Mouse (Mus musculus) layer of hippocampus, postnatal 25 days (tissue): ENCODE results near the gene 5530401A14Rik. TPM values are rescaled to one million over a fixed set of nuclear protein-coding genes. Genes with fewer than 3 reads are reported as not detected.

Source experiments
- DNase-seq, 2 experiments: peaks; one replicate each; pipeline ENCODE4 v3.0.0; 2022; ENCODE audit warnings: mixed read lengths in 2 of 2, low spot score in 1 of 2; ENCODE audit errors: extremely low spot score in 1 of 2
- total RNA-seq, 2 experiments: library from RNA; stranded (reverse); gene quantifications; 2 replicates each; pipeline ENCODE4 v1.2.3; 2021

Gene 5530401A14Rik
- total RNA-seq, result under 1 TPM; 0.12 to 0.15 TPM

DNA sequence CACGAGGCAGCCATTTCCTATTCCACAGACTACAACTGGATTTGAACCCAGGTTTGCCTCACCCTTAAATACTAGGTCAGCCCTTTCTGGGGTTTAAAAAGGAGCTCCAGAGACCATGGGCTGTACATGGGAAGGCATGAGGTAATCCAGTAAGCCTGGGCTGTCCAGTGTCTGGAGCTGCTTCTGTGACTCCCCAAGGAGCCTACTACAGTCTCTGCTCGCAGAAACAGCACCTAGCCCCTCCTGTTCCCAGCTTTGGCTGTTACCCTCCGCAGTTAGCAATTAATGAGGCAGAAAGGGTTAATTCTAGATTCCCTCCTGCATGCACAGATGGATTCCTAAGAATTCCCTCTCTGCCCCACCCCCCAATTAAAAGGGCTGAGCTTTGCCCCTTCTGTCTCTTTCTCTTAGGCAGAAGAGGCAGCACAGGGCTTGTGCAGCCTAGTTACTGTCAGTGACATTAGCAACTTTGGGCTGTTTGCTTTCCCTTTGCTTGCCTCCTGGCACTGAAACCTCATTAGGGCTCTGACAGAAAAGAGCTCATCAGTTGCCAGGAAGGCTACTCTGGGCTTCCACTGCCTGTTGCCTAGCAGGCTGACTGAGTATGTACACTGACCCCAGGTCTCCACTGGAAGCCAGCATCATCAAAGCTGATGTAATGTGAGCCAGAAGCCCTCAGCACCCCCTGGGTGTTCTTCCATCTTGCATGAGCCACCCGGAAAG lies at the start of gene 5530401A14Rik:
TSS of gene 5530401A14Rik (plus strand) at position 424 of the 723 bp plus-strand sequence.
- no peak for DNase-seq

DNA sequence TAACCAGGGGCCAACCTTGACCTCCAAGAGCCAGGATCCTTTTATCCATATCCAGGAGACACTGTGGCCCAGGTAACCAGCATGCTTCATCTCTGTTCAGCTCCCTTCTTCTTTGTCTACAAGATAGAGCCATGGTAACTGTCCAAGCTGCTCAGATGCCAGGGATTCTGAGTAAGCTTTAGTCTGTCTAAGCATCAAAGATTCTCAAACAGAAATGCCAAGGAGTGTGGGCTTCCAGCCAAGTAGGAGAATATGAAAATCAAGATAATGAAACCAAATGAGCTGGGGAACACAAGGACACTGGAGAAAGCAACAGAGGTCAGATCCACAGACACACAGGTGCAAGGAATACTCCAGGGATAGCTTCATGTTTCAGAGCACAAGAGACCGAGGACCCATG lies 45.7 kb upstream of the 5530401A14Rik start:
- peak in 1 of 2 experiments; percentile 10 for DNase-seq

DNA sequence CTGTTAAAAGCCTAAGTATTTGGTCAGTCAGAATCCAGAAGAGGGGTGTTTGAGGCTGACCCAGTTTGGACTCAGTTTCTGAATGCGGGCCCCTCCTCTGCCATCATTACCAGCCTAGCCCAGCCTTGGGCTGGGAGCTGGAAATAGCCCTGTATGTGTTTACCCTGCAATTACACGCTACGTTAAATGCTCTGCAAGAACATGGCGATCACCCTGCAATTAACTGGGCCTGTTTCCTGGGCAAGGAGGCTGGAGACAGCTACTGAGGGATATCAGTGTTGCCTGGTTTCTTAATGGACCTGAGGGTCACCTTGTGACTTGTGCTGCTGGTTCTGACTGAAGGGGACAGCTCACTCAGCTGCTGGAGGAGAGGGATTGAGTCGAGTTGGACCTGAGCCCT lies 43.9 kb upstream of the 5530401A14Rik start:
- DNase-seq, result no peak

DNA sequence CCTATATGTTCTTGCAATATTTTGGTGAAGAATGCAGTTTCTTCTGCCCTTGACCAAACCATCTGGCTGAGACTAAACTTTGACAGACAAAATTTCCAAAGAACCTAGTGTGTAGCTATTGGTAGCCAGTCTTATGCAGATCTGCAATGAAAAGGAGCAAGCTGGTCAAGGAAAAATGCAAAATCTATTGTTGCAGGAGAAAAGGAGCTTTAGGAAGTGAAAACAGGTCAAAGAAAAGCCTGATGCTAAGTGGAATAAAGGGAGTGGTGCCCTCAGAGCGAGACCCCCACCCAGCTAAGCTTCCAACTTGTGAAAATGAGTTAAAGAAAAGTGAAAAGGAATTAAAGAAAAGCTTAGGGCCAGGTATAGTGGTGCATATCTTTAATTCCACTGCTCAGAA lies 28.1 kb upstream of the 5530401A14Rik start:
- DNase-seq, result no peak

DNA sequence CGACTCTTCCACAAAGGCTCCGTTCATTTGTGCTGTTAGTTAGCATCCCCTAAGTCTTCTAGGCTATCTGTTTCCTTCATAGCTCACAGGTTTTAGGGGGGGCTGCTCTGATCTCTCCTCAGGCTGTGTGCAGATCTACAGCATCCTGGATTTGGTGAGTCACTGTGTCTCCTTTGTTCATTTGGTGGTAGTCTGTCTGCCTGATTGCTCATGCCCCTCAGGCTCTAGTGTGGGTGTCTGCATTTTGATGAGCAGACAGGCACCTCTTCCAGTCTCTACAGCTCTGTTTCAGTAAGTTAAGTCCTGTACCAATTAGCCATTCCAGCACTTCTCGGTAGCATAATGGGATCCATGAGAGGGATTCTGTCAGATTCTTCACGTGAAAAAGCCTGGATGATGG lies 22.0 kb upstream of the 5530401A14Rik start:
- DNase-seq, result no peak

DNA sequence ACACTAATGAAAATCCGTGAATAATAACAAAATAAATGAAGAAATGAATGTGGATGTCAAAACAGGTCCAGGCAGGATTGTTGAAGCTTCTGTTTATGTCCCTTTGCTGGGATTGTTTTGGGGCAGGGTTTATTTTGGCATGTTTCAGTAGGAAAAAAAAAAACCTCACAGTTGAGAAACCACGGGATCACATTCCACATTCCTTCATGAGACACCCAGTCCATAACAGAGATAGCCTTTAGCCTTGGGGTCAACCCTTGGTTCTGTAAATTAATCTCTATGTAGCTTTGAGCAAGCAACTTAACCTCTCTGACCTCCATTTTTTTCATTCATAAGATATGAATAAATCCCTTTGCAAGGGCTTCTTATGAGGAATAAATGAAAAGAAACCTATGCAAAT lies 19.5 kb upstream of the 5530401A14Rik start:
- DNase-seq, result no peak

DNA sequence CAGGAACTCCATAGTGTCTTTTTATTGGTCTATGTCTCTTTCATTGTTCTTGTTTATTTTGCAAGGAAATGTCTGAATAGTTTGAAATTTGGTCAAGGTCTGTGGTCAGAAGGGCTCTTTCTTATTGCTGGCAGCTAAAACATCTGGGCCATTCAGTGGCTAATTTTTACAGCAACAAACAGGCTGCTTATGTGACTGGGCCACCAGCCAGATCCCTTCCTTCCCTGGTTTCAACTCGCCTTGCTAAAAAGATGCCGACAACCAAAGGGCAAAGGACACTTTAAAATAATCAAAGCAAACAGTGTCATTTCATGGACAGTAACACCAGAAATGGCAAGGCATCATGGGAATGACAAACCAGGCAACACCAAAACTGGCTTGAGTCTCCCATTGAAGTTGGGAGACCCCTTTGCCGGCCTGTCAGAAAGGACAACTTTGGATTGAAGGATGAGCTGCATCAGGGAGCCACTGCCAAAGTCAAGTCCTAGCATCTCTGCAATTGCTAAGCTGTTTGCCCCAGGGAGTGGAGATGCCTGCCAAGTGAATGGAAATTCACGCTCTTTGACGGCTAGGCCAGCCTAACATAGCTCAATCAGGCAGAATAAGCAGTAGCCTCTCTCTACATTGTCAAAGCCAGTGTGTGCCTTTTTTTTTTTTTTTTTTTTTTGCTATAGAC lies 15.3 kb upstream of the 5530401A14Rik start:
- no peak for DNase-seq

DNA sequence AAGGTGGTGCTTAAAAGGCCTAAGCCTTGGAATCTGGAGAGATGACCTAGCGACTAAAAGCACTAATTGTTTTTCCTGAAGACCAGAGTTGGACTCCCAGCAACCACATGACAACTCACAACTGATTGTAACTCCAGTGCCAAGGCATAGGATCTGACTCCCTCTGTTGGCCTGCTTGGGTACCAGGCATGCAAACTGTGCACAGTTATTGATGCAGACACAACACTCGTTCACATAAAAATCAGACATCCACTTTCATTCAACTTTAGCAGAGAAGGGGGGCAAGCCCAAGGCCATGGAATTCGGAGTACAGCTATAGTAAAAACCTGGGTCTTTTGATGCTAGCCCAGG lies 14.8 kb upstream of the 5530401A14Rik start:
- no peak for DNase-seq

DNA sequence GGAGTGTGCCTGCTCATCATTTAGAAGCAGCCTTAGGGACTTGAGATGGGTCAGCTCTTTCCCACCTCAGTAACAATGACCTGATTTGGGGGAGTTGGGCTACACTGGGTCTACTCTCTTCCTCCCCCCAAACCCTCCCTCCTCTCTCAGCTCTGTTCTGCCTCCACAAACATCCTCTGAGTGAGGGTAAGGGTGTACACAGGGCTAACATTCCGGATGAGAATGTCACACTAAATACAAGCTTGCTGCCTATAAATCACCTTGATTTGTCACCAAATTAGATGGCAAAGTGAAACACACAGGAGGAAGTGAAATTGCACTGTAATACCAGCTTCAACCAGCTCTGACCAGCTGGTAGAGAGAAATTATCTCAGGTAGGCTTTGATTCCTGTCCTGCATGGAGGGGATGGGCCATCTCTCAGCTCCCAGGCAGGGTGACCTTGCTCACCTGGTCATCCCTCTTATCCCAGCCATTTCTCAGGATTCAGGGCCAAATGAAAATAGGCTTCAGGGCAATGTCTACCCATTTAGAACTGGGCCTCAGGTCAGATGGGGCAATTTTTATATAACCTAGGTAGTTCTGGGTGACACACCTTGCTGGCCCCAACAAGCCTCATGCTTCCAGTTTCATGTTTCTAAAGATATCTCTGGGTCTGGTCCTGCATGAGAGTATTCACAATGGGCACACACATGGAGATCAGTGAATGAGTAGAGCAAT lies 12.5 kb upstream of the 5530401A14Rik start:
- DNase-seq, result no peak

DNA sequence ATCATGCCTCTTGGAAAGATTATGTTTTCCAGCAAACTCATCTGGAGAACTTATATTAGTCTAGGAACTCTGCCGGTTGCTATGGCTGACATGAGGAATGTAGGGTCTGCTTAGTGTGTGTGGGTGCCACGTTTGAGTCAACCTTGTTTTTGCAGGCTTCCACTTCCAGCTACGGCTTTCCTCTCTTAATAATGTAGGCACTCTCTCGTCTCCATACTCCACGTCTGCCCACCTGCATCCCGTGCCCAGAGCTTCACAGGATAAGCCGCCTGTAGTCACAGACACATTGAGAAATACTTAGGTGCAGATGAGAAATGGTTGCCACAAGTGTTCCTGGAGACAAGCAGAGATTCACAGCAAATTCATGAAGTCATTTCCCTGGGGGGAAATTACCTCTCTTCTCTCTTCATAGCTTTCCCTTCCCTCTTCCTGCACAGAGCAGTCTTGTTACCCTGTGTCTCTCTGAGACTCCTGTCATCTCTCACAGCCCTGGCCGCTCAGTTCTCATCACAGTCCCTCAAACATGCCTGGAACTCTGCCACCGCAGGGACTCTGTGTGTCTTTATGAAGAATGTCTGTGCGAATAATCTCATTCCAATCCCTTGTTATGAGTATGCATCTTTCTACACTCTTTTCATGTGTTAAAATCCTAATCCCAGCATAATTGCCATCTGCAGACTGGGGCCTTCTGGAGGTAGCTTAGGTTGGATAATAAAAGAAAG lies 5.3 kb downstream of the 5530401A14Rik start:
- DNase-seq, result no peak

DNA sequence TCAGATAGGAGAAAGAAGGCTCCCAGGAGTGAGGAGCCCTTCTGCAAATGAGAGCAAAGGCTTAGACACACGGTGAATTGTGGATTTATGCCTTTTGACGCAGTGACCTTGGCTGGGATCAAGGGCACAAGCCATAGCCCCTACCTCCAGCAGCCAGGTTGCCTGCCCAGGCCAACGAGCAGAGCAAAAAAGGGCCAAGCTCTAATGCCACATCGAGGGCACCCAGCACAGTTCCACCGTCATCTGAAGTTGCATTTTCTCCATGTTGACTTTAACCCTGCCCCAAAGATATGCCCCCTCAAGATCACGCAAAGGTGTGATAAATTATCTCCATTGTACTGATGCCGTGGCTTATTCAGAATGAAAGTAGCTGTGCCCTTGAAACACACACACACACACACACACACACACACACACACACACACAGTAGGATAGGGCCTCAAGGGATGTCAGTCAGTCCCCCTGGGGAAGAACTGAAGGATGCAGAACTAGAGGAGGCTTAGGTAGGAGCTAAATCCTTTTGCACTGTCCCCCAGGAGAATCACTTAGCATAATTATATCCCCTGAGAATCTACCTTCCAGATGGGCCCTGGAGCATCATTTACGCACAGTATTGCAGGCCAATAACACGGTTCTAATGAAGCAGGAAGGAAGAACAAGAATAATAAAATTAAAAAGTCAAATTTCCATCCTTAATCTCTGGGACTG lies 11.2 kb downstream of the 5530401A14Rik start:
- no peak for DNase-seq

DNA sequence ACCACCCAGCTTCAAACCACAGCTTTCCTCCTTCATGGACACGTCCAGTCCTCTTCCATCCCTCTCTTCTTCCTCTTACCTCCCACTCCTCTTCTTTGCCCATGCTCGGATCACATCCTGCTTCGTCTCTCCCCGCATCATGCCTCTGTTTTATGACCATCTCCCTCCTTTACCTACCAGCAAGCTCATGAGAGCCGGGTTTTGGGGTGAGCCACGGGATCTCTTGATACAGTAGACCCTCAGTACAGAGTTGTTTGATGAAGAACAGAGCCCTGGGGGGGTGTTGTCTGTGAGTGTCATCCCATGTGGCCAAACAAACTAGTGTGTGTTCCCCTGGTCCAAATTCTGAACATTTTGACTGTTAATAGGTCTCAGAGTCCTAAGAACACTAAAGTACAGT lies 36.0 kb downstream of the 5530401A14Rik start:
- no peak for DNase-seq

DNA sequence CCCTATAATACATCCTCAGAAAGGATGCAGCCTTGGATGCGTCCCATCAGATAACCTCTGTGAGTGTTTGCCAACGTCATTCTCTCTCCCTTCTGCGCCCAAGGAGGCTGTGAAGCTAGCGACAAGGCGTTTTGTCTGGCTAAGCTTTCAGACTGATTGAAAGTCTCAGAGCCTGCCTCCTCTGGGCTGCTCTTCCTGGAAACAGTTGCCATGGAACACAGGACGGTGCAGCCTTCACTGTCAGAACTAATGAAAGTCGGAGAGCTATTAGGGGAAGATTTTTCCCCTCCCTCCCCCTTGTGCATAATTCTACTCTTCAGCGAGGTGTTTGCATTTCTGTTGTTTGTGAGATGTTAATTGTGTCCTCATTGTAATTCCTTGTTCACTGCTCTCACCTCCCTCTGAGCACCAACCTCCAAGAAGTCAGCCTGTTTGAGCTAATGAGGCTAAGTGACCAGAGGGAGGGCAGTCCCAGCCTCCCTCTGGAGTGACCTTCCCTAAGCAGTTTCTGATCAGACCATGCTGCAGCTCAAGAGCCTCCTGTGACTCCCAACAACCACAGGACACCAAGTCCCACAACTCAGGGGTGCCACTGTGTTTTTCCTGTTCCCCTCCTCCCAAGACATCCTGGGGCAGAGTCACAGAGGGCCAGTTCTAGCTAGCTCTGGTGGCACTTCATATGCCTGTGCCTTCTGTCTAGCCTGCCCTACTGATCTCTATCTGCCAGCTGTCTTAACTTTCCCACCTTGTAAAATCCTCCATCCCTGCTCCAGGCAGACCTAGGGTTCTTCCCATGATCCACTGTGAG lies 37.3 kb downstream of the 5530401A14Rik start:
- DNase-seq, result peak in 1 of 2 experiments; percentile 22

DNA sequence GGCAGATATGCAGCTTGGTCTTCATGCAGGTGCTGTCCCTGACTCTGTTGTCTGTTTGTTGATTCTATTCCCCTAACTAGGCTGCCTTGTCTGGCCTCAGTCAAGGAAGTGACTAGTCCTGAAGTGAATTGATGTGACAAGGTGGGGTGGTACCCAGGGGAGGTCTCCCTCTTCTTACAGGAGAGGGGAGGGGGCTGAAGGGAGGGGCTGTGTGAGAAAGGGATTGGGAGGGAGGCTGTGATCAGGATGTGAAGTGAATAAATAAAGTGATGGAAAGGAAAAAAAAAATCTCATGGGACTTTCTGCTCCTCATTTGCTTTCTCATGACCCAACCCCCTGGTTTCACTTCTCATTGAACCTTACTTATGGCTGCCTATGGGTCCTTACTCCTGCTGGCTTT lies 41.8 kb downstream of the 5530401A14Rik start:
- no peak for DNase-seq

DNA sequence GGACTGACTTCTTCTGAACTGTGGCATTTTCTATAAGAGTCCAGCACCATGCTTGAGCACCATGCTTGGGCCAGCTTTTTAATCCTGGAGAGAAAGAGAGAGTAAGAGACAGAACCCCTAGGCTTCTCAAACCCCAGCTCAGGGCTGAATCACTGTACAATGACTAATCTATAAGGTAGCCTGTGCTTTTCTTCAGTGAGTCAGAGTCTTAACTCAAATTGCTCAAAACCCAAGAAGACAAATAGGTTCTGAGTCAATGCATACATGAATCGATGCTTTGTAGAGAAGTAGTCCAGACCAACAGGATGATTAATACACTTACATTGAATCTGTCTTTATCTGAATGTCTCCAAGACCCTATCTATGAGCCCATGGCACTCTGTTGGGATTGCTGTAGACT lies 48.3 kb downstream of the 5530401A14Rik start:
- DNase-seq, result no peak

DNA sequence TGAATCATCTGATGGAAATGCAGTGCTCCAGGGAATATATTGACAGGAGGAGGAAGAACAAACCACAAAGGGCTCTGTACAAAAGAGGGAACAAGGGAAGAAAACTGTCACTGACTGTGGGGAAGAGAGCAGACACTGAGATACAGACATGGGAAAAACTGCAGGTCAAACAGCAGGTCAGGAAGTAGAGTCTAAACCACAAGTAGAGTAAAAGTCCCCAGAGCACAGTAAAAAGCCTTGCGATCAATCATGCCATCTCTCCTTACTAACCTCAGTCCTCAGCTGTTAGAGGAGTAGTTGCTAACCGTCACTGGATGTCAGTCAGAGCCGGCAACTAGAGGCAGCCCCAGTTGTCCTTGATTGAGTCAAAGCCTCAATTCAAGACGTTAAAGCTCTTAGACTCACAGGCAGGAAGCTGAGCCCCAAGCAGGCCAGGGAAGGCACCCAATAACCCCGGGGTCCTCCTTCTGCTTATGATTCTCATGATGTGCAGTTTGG lies 49.0 kb downstream of the 5530401A14Rik start:
- DNase-seq, result no peak

DNA sequence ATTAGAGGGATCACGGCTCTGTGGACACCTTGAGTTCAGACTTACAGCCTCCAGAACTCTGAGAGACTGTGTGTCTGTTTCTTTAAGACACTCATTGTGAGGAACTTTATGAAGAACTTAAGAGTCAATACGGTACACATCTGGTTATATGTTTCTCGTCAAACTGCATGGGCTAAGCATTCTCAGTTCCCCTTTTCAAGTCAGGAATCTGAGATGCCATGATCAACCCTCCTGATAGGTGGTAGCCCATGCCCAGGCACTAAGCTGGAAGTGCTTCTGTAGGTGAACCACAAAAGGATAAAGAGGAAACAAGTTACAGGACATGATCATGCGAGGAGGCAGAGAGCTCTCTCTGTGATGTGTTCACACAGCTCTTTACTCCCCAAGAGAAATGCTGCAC lies 52.6 kb downstream of the 5530401A14Rik start:
- DNase-seq, result no peak

DNA sequence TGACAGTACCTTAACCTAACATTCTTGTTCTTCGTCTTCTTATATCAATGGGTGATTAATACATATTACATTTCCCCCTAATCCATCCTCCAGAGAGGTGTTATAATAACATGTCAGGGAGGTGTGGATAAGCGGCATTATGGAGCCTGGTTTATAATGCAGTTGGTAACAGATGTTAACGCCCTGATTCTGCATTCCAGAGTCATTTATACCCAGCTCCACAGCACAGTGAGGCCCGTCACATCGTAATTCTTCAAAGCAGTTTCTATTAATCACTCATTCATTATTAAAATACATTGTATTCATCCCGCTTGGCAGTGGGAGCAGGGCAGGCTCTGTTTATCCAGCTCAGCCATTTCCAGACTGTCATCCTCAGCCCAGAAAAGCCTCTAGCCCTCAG lies 55.0 kb downstream of the 5530401A14Rik start:
- DNase-seq, result no peak

DNA sequence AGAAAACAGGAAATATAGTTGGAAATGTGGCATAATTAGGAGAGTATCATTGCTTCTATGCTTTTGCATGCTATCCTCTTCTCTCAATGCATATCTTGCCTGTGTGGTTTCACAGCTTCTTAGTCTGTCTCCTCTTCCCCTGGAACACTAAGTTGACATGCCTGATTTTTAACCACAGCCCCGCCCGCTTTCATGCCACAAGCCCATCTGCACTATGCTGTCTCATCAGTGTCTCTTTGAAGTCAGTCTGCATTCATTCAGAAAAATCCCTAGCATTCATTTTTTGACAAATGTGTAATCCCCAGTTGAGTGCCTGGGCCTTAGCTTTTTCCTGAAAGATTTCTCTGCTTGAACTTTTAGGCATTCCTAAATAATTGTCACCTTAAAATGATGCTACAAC lies 62.6 kb downstream of the 5530401A14Rik start:
- no peak for DNase-seq
